Mouse (Mus musculus) gastrocnemius, postnatal 4 days (tissue): ENCODE measurements at regions not wholly inside any gene's neighbourhood (a gene's known extent, or its start where the extent isn't known, plus 50 kb on each side); places are given as distances from the start of the nearest gene placed in this dataset.

Experiments
- DNase-seq, 2 experiments: peaks; one replicate each; pipeline ENCODE4 v3.0.0; 2021 to 2022; ENCODE audit warnings: low spot score in 2 of 2, mixed read lengths in 2 of 2

DNA sequence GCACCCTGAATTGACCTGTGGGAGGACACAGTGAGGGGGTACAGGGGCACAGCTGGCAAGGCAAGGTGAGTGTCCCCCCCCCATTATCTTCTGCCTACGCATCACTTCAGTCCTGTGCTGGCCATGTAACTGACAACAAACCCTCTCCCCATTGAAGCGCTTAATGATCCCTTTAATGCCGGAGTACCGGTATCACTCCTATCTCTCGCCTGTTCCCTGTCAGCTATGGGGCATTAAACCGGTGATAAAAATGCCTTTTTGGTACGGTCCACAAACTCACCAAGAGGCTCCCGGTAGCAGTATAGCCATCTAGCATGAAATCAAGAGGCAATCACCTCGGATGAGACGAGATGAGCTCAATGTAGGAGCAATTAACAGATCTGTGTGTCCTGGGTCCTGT lies 62.8 kb upstream of the Fstl4 start:
- DNase-seq: no peak

DNA sequence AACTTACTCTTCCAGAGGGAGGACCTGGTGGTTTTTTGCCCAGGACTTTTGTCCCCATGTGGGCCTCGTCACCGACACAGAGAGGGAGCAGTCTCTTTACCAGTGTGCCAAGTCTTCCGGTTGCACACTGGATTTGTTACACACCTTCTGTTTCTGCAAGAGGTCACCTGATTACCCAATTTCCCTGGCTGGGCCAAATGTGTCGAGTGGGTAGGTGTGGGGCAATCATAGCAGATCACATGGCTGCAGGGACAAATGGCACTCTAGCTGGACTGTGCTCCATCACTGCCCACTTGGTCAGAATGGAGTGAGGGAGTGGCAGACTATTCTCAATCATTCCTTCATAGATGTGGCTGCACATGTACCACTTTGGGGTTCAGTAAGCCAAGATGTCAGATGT lies 61.0 kb upstream of the Fstl4 start:
- DNase-seq: no peak
